Mouse (Mus musculus): ENCODE results near the gene Gpr141. TPM values are rescaled to one million over a fixed set of nuclear protein-coding genes. Genes with fewer than 3 reads are reported as not detected.
"Not testable (repeated sequence)": the region's sequence is repeated elsewhere in the genome, so short reads cannot be mapped to it uniquely, and the experiment has no call there.

The Gpr141 gene
- under 1 TPM in 1 of 3 experiments, not detected in 2; 0.91 TPM for polyA plus RNA-seq (2017; shearing (Covaris generic))

DNA sequence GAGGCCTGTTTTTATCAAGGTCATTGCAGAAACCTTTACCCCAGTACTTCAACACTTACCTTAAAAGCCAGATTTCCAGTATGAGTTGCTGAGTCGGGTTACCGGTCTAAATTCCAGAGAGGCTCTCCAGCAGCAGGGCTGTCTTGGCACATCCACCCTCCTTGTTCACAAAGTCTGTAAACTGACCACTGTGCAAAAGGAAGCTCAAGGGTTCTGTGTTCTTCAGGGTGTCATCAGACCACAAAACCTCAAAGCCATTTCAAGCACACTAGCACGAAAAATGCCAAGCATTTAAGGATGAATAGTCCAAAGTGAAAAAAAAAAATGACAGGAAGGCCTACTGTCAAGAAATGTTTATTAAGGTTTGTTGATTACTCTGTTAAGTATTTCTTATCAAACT lies at the start of gene Gpr141:
TSS of gene Gpr141 (minus strand) at position 187 of the 400 bp plus-strand sequence.
- ATAC-seq: no peak

- no peak for ATAC-seq
These were observed 40.2 kb upstream of the Gpr141 start for GRCm38 (mm10) chr13:19864241-19864640.

DNA sequence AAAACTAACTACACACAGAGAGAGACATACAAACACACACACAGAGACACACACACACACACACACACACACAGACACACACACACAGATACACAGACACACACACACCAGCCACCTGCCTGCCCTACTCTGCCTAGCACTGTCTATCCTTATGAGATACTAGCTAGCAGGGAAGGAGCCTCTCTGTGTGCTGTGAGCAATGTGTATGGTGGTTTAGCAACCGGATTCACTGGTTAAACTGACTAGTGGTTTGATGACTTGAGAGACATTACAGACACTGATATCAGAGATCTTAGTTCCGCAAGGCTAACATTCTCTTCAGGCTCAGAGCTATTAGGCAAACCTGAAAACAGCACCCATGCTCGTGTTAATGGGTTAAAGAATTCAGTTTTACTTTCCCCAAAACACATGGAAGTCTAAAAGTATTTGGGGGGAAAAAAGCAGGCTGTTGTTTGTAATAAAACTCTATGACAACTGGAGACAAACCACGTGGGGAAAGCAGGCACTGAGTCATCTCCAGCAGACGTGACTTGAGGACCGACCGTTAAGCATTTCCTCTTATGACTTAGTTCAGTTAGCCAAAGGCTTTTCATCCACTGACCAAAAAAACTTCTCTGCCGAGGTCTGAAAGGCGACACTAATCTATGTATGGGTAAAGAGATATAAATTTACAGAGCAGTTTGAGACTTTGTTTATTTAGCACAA lies 30.7 kb upstream of the Gpr141 start:
- ATAC-seq: no peak

DNA sequence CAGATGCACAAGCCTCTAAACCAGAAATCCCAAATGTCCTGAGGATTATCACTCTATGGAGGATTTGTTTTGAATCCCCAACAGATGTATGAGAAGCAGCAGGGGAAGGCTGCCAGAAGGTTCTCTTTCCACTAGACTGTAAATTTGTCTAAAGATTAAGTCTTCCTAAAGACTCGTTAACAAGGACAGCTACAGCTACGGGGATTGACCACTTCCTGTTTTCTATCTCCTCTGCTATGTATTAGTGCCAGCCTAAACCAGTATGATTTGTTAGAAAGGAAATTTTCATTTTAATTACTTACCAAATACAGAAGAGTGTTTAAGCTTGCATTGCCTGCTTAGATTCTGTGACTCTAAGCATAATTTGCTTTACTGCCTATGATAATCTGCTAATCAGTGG lies 30.0 kb upstream of the Gpr141 start:
- no peak for ATAC-seq

GRCm38 (mm10) chr13:19843448-19843847 lies 19.4 kb upstream of the Gpr141 start:
- ATAC-seq: no peak

DNA sequence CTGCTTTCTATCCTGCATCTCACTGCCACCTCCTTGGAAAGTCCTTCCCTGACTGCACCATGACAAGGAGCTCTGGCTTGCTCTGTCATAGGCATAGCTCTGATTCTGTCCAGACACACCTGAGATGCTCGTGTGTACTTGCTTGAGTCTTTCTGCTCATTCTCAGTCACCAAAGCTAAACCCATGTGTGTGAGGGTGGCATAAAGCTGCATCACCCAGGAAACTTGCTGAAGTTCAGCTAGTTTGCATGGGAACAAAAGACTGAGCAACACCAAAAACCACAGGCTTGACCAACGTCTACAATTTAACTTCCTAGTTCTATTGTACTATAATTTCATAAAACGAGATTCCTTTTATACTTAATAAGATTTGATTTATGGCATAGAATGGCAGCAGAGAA lies 18.6 kb upstream of the Gpr141 start:
- ATAC-seq: no peak

DNA sequence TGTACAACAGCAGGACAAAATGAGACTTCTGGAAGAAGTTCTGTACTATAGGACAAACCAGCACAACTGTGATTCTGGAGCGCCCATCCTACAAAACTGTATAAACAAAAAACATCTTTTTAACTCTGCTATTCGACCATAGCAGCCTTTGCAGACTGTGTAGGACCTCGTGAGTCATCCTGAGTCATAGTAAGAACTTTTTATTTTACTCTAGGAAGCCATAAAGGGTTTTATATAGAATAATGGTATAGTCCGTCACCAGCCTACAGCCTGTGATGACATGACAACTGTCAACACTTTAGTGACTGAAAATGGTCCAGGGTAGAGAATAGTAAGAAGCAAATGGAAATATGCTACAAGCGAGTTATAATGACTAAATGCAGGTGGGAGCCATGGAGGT lies 17.6 kb upstream of the Gpr141 start:
- ATAC-seq: no peak

- ATAC-seq: no peak
These were observed 16.1 kb upstream of the Gpr141 start for GRCm38 (mm10) chr13:19840206-19840605.

DNA sequence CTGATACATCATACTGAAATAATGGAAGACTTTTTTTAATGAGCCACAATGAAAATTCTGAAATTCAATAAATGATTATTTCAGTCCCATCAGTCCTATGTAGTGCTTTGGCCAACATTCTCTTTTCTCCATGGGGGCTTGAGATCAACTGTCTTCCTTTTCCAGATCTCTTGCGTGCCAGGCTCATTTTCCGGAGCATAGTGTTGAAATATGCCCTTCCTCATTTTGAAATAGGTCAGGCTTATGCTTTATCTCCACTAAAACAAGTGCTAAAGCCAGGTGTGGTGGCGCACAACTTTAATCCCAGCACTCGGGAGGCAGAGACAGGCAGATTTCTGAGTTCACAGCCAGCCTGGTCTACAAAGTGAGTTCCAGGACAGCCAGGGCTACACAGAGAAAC lies 6.5 kb upstream of the Gpr141 start:
- ATAC-seq: no peak

DNA sequence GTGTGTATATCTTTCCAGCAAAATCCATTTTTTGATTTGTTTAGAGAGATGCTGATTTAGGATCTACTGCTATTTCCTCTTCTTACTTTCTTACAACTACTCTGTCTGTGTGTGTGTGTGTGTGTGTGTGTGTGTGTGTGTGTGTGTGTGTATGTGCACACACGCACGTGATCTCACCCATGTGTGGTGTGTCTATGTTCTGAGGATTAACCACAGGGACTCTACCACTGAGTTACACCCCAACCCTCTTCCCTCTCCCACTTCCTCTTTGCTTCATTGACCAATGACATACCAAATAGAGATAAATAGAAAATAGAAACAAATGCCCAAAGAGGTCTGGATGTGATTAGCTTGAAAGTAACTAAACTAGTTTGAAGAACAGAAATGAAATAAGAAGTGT lies 4.0 kb upstream of the Gpr141 start:
- no peak for ATAC-seq

- ATAC-seq: no peak
These were observed 2.4 kb downstream of the Gpr141 start for GRCm38 (mm10) chr13:19821639-19822038.

GRCm38 (mm10) chr13:19819926-19820325 lies 4.1 kb downstream of the Gpr141 start:
- no peak for ATAC-seq

- no peak for ATAC-seq
These were observed 4.8 kb downstream of the Gpr141 start for GRCm38 (mm10) chr13:19819243-19819642.

GRCm38 (mm10) chr13:19794942-19795341 lies 29.1 kb downstream of the Gpr141 start:
- ATAC-seq: no peak

DNA sequence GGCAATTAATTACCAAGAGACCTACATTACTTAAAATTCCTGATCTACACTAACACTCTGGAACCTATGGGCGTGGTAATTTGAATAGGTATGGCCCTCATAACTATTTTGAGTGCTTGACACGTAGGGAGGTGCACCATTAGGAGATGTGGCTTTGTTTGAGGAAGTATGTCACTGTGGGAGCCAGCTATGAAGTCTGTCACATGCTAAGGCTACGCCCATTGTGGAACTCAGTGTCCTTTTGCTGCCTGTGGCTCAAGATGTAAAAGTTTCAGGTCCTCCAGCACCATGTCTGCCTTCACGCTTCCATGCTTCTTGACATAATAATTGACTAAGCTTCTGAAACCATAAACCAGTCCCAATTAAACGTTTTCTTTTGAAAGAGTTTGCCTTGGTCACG lies 29.6 kb downstream of the Gpr141 start:
- ATAC-seq: no peak

DNA sequence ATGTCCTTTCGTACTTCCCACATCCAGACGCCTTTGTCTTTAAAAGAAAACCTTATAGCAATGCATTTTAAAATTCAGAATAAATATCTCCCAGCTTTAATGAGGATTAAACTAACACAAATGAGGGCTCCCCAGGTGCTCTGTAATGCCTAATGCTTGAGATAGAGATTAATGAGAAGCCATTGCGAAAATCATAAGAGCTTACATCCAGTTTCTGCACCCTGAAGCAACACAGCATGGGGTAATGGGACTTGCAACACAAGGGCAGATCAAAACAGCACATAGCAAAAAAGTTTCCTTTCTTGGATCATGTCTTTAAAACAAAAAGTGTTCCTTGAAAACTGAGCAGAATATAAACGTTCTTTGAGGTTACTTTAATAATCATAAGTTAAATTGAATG lies 30.3 kb downstream of the Gpr141 start:
- ATAC-seq: no peak

GRCm38 (mm10) chr13:19787946-19788345 lies 36.1 kb downstream of the Gpr141 start:
- ATAC-seq: not testable (repeated sequence)

DNA sequence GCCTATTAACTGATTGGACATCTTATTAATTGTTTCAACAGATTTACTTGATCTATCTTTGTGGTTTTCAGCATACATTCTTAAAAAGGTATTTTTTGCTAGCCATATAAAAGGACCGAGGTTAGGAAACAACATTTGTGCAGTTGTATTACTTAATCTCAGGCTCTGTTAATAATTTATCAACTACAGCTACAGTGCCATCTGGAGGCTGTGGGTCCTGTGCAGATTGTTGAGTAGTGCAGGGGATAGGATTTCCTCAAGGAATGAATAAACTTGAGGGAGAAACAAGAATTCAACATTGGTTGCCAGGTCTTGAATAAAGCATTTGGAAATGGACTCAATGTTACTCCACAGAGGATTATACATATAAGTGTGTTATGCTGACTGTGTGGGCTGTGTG lies 53.9 kb downstream of the Gpr141 start:
- ATAC-seq: no peak

DNA sequence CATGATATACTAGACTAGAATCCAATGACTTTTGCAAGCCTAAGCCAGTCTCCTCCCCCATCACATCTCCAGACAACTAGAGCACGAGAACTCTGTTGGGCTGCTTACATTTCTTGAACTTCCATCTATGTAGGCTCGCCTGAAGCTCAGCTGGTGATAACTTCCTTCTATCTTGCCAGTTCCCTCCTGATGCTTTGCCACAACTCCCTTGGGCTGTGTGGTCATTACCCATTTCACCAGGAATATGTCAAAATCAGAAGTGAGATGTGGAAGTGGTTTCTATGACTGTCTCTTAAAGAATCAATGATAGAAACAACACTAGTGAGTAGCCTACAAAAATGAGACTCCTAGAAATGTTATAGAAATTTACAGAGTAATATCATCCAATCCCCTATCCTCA lies 56.9 kb downstream of the Gpr141 start:
- no peak for ATAC-seq

- ATAC-seq: no peak
These were observed 59.8 kb downstream of the Gpr141 start for GRCm38 (mm10) chr13:19764276-19764675.

GRCm38 (mm10) chr13:19763211-19763610 lies 60.8 kb downstream of the Gpr141 start:
- no peak for ATAC-seq

DNA sequence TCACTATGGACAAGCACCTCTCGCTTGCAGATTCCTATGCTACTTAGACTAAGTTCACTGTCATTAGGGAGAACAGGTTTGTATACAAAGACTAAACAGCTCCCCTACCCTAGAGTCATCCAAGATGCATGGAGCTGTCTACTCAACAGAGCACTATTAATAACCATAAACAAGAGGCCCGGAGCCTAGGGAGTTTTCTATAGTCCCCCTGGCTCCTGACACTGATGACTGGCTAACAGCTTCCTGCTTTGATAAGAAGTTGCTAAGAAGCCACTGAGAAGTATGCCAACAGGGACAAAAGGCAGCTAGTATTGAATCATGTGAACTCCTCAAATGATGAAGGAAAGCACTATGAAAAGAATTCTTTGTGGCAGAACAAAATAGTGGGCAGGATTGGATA lies 78.3 kb downstream of the Gpr141 start:
- no peak for ATAC-seq

DNA sequence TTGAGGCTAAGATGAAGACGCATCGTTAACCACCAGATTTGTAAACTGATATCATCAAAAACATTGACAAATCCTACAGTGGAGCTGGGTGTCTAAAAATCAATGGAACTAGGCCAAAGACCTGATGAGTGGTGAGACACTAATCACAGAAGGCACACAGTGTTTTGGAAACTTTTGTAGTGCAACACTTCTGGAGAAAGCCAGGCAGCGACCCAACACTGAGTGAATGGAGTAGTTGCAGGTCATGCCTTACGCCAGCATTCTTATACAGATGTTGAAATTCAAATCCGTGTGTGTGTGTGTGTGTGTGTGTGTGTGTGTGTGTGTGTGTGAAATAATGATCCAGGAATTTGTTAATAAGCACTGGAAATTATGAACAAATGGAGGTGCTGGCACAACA lies 79.5 kb downstream of the Gpr141 start:
- ATAC-seq: no peak

GRCm38 (mm10) chr13:19734597-19734996 lies 89.5 kb downstream of the Gpr141 start:
- ATAC-seq: no peak

DNA sequence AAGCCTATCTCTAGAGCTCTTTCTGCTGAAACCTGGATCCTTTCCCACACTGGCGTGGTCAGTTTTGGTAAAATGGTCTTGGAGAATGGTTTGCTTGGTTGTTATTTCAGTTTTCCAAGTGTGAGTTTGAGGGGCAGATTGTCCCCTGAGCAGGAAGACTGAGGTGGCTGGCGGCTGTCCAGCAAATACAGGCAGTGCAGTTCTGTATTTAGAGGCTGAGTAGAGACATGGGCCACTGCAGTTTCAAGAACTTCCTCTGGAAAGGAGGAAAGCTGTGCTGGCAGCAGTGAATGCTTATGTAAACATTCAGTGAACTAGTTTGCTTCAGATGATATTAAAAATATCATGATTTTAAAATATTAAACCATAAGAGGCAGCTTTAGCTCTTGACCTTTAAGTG lies 93.2 kb downstream of the Gpr141 start:
- ATAC-seq: no peak
